Mouse (Mus musculus): ENCODE results near the gene Nisch.

Nisch gene

DNA sequence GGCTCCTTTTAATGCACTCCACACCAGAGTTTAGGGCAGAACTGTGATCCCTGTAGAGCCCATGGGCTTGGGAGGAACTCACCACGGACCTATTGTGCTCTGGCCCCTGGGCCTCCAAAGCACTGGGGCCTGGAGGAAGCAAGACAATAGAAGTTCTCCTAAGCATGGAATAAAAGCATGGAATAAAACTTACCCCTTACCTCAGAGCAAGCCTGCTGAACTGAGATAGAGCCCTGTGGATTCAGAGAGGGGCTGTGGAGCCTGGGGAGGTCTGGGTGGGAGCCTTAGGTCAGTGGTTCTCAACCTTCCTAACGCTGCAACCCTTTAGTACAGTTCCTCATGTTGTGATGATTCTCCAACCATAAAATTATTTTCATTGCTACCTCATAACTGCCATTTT, at the start of gene Nisch:
Nisch (minus strand) TSS at position 101 of the 400 bp plus-strand sequence.
- DNase-seq (ENCODE audit: low spot score) = no peak

DNA sequence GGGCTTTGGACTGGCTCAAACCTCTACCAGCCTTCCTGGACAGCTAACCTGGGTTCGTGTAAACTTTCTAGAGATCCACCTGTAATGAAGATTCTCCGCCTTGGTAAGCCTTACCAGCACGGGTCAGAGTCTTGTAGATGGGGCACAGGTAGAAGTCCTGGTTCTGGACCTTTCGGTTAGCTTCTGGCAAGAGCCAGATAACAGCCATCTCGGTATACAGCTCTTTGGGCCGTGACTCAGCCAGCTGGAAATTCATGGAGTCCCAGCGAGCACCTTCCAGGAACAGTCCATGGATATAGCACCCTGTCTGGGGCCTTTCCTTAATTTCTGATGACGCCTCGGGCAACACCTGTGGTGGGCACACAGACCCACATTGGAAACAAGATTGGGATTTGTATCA, 44.2 kb upstream of the Nisch start:
- DNase-seq (ENCODE audit: low spot score) = no peak

DNA sequence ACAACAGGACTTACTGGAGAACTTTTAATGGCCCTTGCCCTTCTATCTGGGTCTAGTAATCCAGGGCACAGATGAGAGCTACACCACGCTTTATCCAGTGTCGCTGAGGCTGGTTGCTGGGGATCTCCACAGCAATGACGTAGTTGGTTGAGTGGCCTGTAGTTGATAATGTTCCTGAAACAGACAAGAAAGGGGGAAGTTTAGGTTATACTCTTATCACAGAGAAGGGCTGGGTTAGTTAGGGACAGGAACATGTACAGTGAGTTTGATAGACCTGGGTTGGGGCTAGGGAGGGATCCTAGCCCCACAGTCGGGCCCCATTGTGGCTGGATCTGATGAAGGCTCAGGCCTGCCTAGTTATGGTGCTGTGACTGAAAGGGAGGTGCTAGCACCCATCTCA, 43.6 kb upstream of the Nisch start:
- no peak for DNase-seq (ENCODE audit: low spot score)

DNA sequence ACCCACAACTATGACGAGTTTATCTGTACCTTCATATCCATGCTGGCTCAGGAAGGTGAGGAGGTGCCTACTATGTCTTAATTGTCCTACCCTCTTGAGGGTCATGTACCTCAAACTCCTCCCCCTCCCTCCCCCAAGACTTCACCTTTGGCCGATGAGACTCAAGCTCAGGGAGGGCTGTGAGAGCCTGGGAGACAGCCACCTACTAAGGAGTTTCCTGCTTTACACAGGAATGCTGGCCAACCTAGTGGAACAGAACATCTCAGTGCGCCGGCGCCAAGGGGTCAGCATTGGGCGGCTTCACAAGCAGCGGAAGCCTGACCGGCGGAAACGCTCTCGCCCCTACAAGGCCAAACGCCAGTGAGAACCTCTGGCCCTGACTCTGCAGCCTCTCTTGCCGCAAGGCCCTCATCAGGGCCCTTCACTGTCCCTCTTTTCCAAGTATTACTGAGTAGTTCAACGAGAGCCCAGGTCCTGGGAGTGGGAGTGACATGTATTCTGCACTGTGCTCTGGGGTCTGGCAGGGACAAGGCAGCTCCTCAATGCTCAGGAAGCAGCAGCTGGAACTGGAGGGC, 41.8 kb upstream of the Nisch start:
- DNase-seq (ENCODE audit: low spot score) = no peak

DNA sequence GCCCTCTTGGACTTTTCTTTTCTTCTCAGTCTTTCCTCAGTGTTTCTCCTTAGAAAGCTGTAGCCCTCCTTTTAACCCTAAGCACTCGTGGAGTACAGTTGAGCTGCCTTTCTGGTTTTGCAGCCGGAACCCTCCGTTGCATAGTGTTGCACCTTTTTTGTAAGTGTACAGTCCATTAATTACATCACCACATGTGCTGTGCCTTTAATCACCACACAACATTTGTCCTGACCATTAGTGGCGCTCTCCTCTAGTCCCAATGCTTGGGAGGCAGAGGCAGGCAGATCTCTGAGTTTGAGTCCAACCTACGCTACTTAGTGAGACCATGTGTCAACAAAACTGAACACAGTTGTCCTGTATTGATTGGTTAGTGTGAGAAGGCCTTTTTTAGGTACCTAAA, 35.3 kb upstream of the Nisch start:
- DNase-seq (ENCODE audit: low spot score) = no peak

DNA sequence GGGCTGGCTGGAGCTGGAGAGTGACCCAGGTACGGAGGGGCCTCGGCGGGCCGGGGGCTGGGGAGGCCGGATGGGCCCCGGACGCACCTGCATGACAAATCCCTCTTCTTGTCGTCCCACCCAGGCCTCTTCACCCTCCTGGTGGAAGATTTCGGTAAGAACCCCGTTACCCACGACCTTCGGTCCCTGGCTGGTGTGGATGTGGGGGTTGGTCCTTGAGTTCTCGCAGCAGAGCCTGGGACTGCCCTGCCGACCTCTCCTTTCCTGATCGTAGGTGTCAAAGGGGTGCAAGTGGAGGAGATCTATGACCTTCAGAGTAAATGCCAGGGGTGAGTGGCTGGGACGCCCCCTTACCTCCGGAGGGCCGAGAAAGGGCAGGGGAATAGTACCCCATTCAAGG, 34.9 kb upstream of the Nisch start:
- no peak for DNase-seq (ENCODE audit: low spot score)

DNA sequence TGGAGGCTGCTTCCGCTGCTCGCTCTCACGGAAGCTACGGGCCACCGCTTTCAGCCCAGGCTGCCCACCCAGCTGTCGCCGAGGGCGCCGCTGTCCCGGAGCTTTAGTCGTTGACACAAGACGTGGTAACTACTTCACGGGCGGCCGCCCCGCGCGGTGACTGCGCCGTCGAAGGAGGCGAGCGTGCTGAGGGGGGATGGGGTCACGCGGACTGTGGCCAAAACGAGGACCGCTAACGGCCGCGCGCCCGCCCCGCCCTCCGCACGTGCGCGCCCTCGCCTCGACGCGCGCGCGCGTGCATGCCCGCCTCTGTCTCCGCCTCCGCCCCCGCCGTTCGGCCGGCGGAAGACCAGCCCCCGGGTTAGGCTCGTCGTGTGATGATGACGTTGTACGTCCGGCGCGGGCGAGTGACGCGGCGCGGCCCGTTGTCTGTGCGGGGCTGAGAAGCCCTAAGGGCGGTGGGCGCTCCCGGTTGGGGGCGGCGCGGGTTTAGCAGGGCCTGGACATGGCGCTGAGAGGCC, 34.4 kb upstream of the Nisch start, which contains the start of the genes Phf7 and Bap1:
Phf7 (minus strand) TSS at position 234 of the 521 bp plus-strand sequence.
Bap1 (plus strand) TSS at position 367 of the 521 bp plus-strand sequence.
- peak; percentile 95 for DNase-seq (ENCODE audit: low spot score)

DNA sequence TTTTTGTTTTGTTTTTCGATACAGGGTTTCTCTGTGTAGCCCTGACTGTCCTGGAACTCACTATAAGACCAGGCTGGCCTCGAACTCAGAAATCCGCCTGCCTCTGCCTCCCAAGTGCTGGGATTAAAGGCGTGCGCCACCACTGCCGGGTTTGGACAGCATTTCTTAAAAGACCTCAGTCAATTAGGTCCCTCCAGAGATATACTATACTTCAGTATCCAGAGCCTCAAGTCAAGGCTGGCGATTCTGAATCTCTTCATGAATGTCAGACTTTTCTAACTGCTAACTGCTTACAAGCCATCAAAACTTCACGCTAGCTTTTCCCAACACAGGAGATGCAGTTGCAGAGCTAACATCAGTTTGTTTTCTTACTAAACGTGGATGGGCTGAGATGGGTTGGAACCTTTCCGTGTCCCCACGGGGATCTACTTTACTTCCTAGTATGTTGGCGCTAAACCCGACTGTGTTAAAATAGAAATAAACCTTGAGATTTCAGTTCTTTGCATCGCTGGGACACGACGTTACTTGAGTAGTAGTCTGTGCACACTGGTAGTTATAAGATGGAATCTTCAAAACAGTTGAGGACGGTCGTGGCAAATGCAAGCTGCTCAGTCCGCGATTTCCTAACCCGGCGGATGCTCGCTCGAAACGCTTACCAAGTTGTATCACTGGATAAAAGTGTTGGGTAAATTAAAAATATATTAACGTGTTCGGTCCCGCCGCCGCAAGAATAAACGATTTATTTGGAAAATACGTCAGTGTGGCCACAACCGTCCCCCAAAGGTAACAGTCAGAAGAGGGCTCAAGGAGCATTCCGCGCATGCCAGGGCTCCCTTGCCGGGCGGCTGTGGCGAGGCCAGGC, 33.7 kb upstream of the Nisch start:
- no peak for DNase-seq (ENCODE audit: low spot score)

DNA sequence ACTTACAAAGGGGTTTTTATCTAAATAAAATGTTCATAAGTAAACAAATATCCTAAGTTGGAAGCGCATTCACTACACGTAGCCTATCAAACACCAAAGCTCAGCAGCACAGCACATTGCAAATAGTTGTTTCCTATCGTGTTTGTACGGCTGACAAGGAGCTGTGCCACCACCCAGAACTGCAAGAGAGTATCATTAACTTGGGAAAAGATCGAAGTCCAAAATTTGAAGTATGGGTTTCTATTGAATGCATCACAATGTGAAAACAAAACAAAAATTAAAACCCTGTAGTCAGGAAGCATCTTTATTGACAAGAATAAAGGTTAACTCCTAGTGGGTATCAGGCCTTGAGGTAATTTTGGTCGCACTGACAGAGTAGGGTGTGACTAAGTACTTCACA, 31.6 kb upstream of the Nisch start:
- no peak for DNase-seq (ENCODE audit: low spot score)

DNA sequence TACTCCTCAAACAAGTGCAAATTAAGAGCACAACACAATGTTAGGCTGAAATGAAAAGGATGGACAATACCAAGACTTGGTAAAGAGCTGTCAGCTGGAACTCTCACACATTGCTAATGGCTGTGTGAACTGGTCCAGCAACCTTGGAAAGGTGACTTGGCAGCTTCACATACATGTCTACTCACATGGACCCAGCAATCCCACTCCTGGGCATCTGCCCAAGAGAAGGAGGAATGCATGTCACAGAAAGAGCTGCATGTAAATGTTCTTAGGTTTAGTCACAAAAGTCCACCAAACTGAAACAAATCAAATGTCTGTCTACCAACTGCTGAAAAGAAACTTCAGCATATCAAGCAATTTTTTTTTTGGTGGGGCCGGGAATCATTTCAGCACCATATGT, 29.2 kb upstream of the Nisch start:
- no peak for DNase-seq (ENCODE audit: low spot score)

DNA sequence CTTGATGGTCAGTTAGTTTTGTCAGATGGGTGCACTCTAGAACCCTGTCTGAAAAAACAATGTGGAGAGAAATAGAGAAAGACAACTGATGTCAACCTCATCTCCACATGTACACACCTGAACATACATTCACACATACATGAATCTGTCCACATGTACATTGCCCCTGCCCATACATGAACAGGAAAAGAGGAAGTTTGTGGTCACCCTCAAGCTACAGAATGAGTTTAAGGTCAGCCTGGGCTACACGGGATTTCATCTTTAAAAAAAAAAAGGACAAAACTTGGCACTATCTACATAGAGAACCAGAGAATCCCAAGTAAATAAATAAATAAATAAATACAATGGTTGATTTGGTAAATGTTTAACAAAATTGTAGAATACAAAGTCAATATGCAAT, 28.0 kb upstream of the Nisch start:
- DNase-seq (ENCODE audit: low spot score) = no peak

DNA sequence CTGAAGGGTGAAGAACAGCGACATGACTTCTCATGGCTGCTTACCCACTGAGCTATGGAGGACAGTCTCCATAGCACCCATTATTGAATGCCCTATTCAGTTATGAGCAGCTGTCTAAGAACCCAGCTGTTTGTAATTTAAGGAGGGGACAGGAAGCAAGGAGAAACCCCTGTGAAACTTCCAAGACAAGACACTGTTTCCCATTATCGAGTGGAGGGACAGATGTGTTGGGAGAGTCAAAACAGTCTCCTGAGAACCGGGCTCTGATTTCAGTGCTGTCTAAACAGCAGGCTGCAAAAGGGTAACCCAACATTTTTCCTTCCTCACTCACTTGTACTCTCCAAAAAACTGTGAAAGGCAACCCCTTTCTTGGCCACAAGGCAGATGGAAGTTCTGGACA, 23.8 kb upstream of the Nisch start:
- no peak for DNase-seq (ENCODE audit: low spot score)

DNA sequence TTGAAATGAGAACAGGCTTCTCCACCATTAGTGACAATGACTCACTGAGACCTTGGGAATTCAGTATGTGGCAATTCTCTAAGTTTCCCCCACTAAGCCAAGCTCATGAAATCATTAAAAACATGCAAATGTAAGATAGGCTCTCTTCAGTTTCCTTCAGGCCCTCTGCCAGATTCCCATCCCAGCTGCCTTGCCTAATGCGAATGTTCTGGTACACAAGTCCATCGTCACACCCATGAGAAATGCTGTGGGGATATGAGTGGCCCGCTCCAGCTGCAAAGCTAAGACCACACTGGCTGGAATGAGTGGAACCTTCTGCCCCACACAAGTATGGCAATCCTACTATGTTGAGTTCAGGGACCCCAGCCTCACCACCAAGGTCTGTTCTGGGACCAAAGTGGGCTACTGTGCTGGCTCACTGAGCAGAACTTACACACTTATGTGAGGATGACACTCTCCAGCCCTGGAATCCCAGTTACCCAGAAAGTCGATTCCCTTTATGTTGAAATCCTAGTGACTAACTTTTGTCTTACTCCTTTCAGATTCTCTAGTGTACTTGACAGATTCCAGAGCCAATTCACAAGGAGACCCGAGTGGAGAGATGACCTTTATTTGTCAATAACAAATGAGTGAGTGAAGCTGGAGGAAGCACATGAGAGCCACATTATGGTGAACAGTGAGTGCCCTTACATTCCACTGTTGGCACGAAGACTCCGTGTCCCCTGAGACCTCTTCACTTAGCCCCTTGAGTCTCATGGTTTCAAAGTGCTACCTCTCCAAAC, 20.5 kb upstream of the Nisch start:
- no peak for DNase-seq (ENCODE audit: low spot score)

DNA sequence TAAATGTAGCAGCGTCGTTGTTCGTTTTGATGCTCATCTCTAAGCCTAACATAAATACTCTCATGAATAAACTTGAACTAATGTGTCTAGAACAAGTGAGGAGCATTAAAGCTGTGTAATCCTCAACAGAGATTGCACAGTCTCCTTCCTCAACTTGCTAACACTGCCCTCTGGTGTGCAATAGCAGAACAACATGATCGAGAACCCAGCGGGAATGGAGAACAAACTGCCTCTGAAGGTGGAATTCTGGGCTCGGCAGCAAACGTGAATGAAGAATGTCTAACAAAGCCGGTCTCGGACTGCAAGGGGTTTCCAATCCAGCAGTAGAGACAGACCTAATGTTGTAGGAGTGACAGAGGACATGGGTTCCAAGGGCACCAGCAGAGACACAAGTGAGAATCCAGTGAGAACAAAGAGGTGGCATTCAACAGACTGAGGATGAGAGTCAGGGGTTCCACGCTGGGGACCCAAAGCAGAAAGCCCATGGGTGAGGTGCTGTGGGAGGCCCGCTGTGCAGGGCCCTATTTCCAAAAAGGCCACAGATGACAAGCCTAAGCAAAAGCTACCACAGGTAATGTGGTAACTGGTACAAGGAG, 17.3 kb upstream of the Nisch start:
- DNase-seq (ENCODE audit: low spot score) = peak; percentile 68

DNA sequence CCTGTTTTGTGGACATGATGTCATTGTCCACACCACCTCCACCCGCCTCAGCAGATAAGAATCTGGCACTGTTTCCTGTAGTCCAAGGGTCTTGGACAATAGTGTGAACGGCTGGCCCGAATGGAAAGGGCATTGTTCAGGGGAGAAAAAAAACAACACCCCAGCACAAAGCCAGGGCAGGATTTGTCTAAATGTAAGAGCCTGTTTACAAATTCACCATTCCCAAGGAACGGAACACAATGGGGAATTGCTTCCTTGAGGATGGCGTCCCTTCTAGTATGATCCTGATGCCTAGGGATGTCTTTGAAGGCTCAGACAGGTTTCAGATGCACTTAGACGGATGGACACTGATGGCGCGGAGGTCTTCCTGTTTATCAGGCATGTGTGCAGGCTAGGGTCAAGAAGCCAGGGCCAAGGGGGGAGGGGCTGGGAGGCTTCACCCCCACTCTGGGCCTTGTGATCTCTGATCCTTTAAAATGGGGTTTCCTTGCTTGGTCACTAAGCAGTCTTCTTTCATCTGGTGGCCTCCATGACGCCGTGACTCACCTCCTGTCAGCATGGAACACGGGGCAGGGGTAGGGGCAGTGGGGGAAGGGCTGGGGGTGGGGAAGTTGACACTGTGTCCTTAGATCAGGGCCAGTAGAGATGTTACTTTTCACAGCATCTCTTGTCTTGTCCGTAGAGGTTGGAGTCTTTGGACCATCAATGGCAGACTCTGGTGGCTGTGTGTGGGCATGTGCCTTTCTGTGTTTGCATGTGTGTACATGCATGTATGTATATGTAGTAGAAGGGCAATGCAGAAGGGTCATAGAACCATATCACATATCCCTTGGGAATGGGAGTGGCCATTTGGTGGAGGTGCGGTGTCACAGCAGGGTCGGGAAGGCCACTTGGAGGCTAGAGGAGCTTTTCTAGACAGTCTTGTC, 16.6 kb upstream of the Nisch start:
- DNase-seq (ENCODE audit: low spot score) = no peak

DNA sequence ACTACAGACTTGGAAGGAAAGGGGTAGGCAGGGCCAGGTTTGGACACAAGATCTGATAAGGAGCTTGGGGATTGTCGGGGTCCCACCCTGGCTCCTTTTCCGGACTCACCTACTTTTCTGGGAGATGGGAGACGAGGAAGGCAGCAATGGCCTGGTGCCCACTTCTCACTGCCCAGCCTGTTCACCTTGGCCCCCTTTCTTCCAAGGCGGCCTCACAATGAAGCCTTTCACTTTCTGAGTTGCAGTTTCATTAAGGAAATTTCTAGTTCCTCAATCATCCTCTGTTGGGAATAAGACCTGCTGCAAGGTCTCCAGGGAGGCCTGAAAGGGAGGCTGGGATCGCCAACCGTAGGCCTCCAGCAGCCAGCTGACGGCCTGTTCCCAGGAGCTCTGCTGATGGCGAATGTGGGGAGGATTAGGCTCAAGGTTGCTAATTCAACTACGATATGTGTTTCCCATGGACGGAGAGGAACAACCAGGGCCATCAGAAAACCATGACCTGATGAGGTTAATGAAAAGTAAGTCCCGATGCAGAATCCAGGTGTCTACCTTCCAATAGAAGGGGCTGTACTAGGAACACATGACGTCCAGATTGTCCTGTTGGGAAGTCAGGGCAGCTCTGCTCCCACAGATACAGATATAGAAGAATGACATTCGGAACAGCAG, 15.8 kb upstream of the Nisch start:
- no peak for DNase-seq (ENCODE audit: low spot score)

DNA sequence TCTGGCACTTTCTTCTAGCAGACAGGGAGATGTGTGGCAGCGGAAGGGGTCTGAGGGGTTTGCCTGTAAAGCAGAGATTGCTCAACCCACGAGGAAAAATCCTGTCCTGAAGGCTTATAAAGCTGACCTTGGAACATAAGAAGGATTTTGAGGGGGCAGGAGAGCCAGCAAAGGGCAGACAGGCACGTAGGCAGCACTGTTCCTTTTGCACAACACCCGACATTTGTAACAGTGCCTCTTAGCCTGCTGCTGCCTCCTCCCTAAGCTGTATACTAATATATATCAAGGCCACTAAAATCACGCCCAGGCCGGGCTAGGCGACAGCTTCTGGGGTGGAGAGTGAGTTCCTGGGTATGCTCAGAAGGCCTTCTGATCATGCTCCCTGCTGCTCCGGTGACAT, 13.7 kb upstream of the Nisch start:
- no peak for DNase-seq (ENCODE audit: low spot score)

DNA sequence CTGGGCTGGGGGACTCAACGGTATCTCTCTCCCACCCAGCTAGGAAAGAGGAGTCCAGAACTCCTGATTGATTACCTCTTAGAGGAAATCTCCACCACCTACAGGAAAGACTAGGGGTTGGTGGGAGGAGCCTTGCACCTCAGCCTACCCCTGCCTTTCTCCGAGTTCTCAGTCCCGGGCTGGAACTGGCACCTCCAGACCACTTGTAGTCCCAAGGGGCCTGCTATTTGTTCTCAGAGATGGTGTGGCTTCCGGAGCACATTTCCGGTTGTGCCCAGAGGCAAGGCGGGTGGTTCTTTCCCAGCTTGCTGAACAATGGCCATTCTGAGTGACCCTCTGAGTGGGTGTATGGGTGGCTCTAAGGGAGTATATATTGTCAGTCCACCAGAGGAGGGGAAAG, 11.5 kb upstream of the Nisch start:
- no peak for DNase-seq (ENCODE audit: low spot score)

DNA sequence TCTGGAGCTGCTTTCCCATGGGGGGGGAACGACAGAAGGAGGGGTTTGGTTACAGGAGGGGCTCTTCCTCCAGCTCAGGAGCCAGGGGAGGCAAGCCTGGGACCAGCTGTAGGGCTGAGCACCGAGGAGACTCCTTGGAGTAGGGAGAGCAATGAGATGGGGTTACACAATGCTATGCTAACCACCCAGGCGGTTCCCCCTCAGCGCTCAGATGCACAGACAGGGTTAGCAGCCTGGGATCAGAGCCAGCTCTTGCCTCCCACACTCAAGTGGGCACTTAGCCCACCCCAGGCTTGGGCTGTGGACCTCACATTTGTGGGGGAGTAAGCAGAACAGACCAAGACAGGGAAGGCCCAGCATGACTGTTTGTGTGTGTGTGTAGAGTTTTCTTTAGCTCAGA, 10.2 kb upstream of the Nisch start:
- DNase-seq (ENCODE audit: low spot score) = peak; percentile 77

DNA sequence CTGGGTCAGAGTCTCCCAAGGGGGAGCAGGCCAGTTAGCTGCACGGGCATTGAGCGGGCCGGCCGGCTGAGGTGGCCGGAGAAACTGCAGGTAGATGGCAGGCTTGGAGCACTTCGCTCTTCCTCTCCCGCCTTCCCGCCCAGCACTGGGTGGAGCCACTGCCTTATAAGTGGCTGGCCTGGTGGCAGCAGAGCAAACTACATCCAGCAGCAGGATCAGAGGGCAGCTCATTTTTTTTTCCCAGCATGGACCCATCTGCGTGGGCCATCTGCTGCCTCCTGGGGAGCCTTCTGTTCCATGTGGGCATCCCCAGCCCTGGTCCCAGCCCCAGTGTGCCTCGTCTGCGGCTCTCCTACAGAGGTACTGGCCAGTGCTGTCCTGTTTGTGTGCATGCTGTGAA, 920 bp upstream of the Nisch start, which contains the start of gene Sema3g:
Sema3g (plus strand) TSS at position 195 of the 400 bp plus-strand sequence.
- DNase-seq (ENCODE audit: low spot score) = no peak

Data from ovary, postnatal 10 days (tissue).